ENCODE assay signal across 18 mouse cellular contexts in the genomic region with DNA sequence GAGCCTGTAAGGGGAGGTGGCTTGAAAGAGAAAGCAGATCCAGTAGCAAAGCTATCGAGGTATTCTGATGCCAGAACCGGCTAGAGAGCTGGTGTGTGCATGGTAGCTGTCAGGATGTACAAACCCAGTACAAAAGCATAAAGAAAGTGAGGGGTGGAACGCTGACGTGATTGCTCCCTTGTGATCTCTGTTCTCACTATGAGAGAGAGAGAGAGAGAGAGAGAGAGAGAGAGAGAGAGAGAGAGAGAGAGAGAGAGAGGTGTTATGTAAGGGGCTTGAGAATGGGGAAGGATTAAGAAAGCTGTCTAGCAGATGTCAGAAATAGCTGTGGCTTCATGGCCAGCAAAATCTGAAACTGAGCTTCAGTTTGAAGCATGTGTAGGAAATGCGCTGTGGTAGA. TPM values are rescaled to one million over a fixed set of nuclear protein-coding genes. Genes with fewer than 3 reads are reported as not detected.
DNase-seq lines count a peak whose midpoint lies in the region; ATAC-seq lines count a peak whose summit lies in the region.
"Had no signal": no experiment of that assay in that cellular context is flagged by ENCODE, and none has a peak within 500 bp of the region (broad histone marks: within the 10 kb centered on the region; RNA-seq: fewer than 3 reads in every experiment).

No protein-coding gene starts in this region.

- H3K27me3 ChIP-seq in splenic B cell, adult 2 months (ENCODE audit: control insufficient read depth, insufficient read depth, low read length, poor library complexity, severe bottlenecking), result no peaks in the 10 kb centered on the region
- H3K27me3 ChIP-seq: hindbrain, embryonic 15.5 days; limb, embryonic 15.5 days had no signal

- H3K36me3 ChIP-seq in splenic B cell, adult 2 months (ENCODE audit: control insufficient read depth, insufficient read depth, low read length, poor library complexity, severe bottlenecking), result no peaks in the 10 kb centered on the region
- H3K36me3 ChIP-seq: forebrain, embryonic 10.5 days; G1E; hindbrain, embryonic 15.5 days; limb, embryonic 15.5 days had no signal

- DNase-seq in layer of hippocampus, adult 9-11 months, result peak; percentile 18
- DNase-seq in layer of hippocampus, adult 11-12 months (ENCODE audit: low spot score), result no peak
- peak; percentile 8 for DNase-seq in splenic B cell, adult 2 months (ENCODE audit: low read depth, low spot score)
- DNase-seq in retina, embryonic 14.5 days (ENCODE audit: low spot score), result no peak
- DNase-seq in retina, postnatal 1 day, result no peak
- DNase-seq: embryo, embryonic 11 days; right cerebral cortex, postnatal 25 days had no signal

- ATAC-seq in activated CD4-positive, CD25-positive, alpha-beta regulatory T cell, adult 4 months, result peak; percentile 57
- peak; percentile 72 for ATAC-seq in granulocyte monocyte progenitor cell, adult 5-6 weeks (replicated peaks; ENCODE audit: poor library complexity, severe bottlenecking)
- ATAC-seq: midbrain, embryonic 16.5 days had no signal

RNA-seq across cellular contexts. Expression of gene Uox, which starts 13.7 kb away (rescaled TPM):
- not detected for polyA plus RNA-seq in activated CD4-positive, CD25-positive, alpha-beta regulatory T cell, adult 4 months (2017; shearing (Covaris generic))
- total RNA-seq in granulocyte monocyte progenitor cell, adult 5-6 weeks (2014; fragmentation: Nextera tagmentation), result not detected in 2 replicates
- total RNA-seq in granulocyte monocyte progenitor cell, adult 5-6 weeks (2017), result not detected in 2 replicates
- total RNA-seq: neutrophil, adult 5-6 weeks had no signal
- polyA plus RNA-seq: forebrain, embryonic 10.5 days; G1E; midbrain, embryonic 16.5 days had no signal

RNA-seq across cellular contexts. Expression of gene Dnase2b, which starts 31.5 kb away (rescaled TPM):
- not detected for polyA plus RNA-seq in activated CD4-positive, CD25-positive, alpha-beta regulatory T cell, adult 4 months (2017; shearing (Covaris generic))
- total RNA-seq in granulocyte monocyte progenitor cell, adult 5-6 weeks (2014; fragmentation: Nextera tagmentation), result not detected in 2 replicates
- not detected in 2 replicates for total RNA-seq in granulocyte monocyte progenitor cell, adult 5-6 weeks (2017)
- total RNA-seq: adrenal gland, adult 18-20 months; neutrophil, adult 5-6 weeks had no signal
- polyA plus RNA-seq: forebrain, embryonic 10.5 days; G1E; hindbrain, embryonic 15.5 days; kidney, postnatal 0 days; lung, embryonic 16.5 days; midbrain, embryonic 16.5 days had no signal

Comparison
In these comparisons a context has a peak if more than half of its experiments do, and no peak if none do; other contexts are left out.
1. DNase-seq: peak in layer of hippocampus, adult 9-11 months (single experiment) and splenic B cell, adult 2 months (single experiment); none in layer of hippocampus, adult 11-12 months (single experiment), retina, embryonic 14.5 days (single experiment) and retina, postnatal 1 day (single experiment).